ENCODE assay signal across 9 mouse cellular contexts in genomic region chr1:191964773-191965481, GRCm38 (mm10). TPM values are rescaled to one million over a fixed set of nuclear protein-coding genes. Genes with fewer than 3 reads are reported as not detected.
DNase-seq lines count a peak whose midpoint lies in the region; ATAC-seq and TF ChIP-seq lines count a peak whose summit lies in the region.
"Had no signal": no experiment of that assay in that cellular context is flagged by ENCODE, and none has a peak within 500 bp of the region (broad histone marks: within the 10 kb centered on the region; RNA-seq: fewer than 3 reads in every experiment).

No protein-coding gene starts in this region.

- no peaks in the 10 kb centered on the region for H3K36me3 ChIP-seq in heart, embryonic 13.5 days
- H3K36me3 ChIP-seq in liver, embryonic 15.5 days (replicated peaks): no peaks in the 10 kb centered on the region
- H3K36me3 ChIP-seq in neural tube, embryonic 11.5 days (ENCODE audit: control insufficient read depth, insufficient read depth, low read length): no peaks in the 10 kb centered on the region
- no peaks in the 10 kb centered on the region for H3K36me3 ChIP-seq in stomach, embryonic 16.5 days (ENCODE audit: control insufficient read depth, insufficient read depth, low read length)

- 0 out of 2 replicates have a peak, but pooled peaks have one; percentile 42 for TF ChIP-seq CTCF in bone marrow macrophage, adult 2 months (IDR thresholded peaks at IDR 0.05; ENCODE audit: low read depth, low read length)

- peak; percentile 86 for ATAC-seq in erythroblast, adult 5-6 weeks (replicated peaks; ENCODE audit: low FRiP score, poor library complexity, severe bottlenecking)
- ATAC-seq in heart, embryonic 13.5 days (ENCODE audit: extremely low read depth, insufficient number of reproducible peaks, low FRiP score, low TSS enrichment): 0 out of 2 replicates have a peak, but pooled peaks have one; percentile 26
- peak; percentile 38 for ATAC-seq in liver, embryonic 15.5 days (ENCODE audit: insufficient read depth)
- ATAC-seq in neural tube, embryonic 11.5 days (ENCODE audit: insufficient read depth, low FRiP score, low TSS enrichment): no peak
- ATAC-seq in stomach, embryonic 16.5 days (ENCODE audit: insufficient read depth, low FRiP score): peak; percentile 41; the same call in 1 of the 2 replicates

- TF ChIP-seq POLR2A in bone marrow macrophage, adult 2 months (IDR thresholded peaks at IDR 0.05; ENCODE audit: borderline replicate concordance, low read depth, low read length): no peak

- peak; percentile 82 for DNase-seq in CD4-positive helper T cell, adult 2 months (ENCODE audit: low read depth, low spot score)
- DNase-seq in kidney, postnatal 36 days: peak; percentile 84 to 90
- peak; percentile 78 for DNase-seq in neural tube, embryonic 11.5 days (ENCODE audit: low spot score)

- 16% methylated on average over 13 of the region's 13 CpGs for WGBS in heart, embryonic 13.5 days
- 15% methylated on average over 13 of the region's 13 CpGs for WGBS in liver, embryonic 15.5 days (ENCODE audit: insufficient replicate concordance)
- WGBS in neural tube, embryonic 11.5 days: 21% methylated on average over 13 of the region's 13 CpGs
- WGBS in stomach, embryonic 16.5 days: 17% methylated on average over 13 of the region's 13 CpGs

- peak overlapping the region; percentile 59 for H3K4me2 ChIP-seq in heart, embryonic 13.5 days
- H3K4me2 ChIP-seq in liver, embryonic 15.5 days: no peak overlapping the region
- H3K4me2 ChIP-seq in neural tube, embryonic 11.5 days (ENCODE audit: low read depth): no peak overlapping the region
- peak overlapping the region; percentile 38; the same call in 1 of the 2 replicates for H3K4me2 ChIP-seq in stomach, embryonic 16.5 days (ENCODE audit: low read depth, low read length)

- H3K9ac ChIP-seq in heart, embryonic 13.5 days: no peak overlapping the region; the same call in 1 of the 2 replicates
- no peak overlapping the region for H3K9ac ChIP-seq in liver, embryonic 15.5 days
- H3K9ac ChIP-seq in neural tube, embryonic 11.5 days (ENCODE audit: low read length): no peak overlapping the region
- H3K9ac ChIP-seq in stomach, embryonic 16.5 days (ENCODE audit: low read length): no peak overlapping the region

- H3K27ac ChIP-seq in bone marrow macrophage, adult 2 months (ENCODE audit: insufficient read depth, low read depth, low read length): no peak overlapping the region
- no peak overlapping the region for H3K27ac ChIP-seq in heart, embryonic 13.5 days (replicated peaks)
- H3K27ac ChIP-seq in liver, embryonic 15.5 days (replicated peaks): 0 out of 2 replicates have a peak overlapping the region, but pooled peaks have one; percentile 19
- H3K27ac ChIP-seq in neural tube, embryonic 11.5 days (ENCODE audit: low read depth, low read length): no peak overlapping the region
- no peak overlapping the region for H3K27ac ChIP-seq in stomach, embryonic 16.5 days (ENCODE audit: low read length)

- H3K9me3 ChIP-seq in heart, embryonic 13.5 days: no peaks in the 10 kb centered on the region
- H3K9me3 ChIP-seq in liver, embryonic 15.5 days (replicated peaks): no peaks in the 10 kb centered on the region
- H3K9me3 ChIP-seq in neural tube, embryonic 11.5 days (ENCODE audit: control insufficient read depth, low read length): no peaks in the 10 kb centered on the region
- no peaks in the 10 kb centered on the region for H3K9me3 ChIP-seq in stomach, embryonic 16.5 days (replicated peaks; ENCODE audit: control insufficient read depth, low read length)

- H3K27me3 ChIP-seq in heart, embryonic 13.5 days (replicated peaks): no peaks in the 10 kb centered on the region; the same call in 1 of the 2 replicates
- H3K27me3 ChIP-seq in liver, embryonic 15.5 days: no peaks in the 10 kb centered on the region
- H3K27me3 ChIP-seq in neural tube, embryonic 11.5 days (ENCODE audit: control insufficient read depth, insufficient read depth, low read length): no peaks in the 10 kb centered on the region
- no peaks in the 10 kb centered on the region for H3K27me3 ChIP-seq in stomach, embryonic 16.5 days (ENCODE audit: control insufficient read depth, insufficient read depth, low read length)

- no peak overlapping the region for H3K4me3 ChIP-seq in bone marrow macrophage, adult 2 months (ENCODE audit: insufficient read depth, low read length)
- 0 out of 2 replicates have a peak overlapping the region, but pooled peaks have one; percentile 24 for H3K4me3 ChIP-seq in heart, embryonic 13.5 days
- no peak overlapping the region for H3K4me3 ChIP-seq in liver, embryonic 15.5 days (replicated peaks)
- H3K4me3 ChIP-seq in neural tube, embryonic 11.5 days (ENCODE audit: low read depth, low read length): no peak overlapping the region
- no peak overlapping the region for H3K4me3 ChIP-seq in stomach, embryonic 16.5 days (replicated peaks; ENCODE audit: low read length)
- H3K4me3 ChIP-seq: erythroblast, embryonic 14.5 days had no signal

- peaks cover 10% of the 10 kb centered on the region for H3K4me1 ChIP-seq in bone marrow macrophage, adult 2 months (ENCODE audit: control insufficient read depth, insufficient read depth, low read length)
- peaks cover 8% of the 10 kb centered on the region for H3K4me1 ChIP-seq in heart, embryonic 13.5 days
- peaks cover 17% of the 10 kb centered on the region for H3K4me1 ChIP-seq in liver, embryonic 15.5 days (replicated peaks)
- H3K4me1 ChIP-seq in neural tube, embryonic 11.5 days (ENCODE audit: control insufficient read depth, insufficient read depth, low read length): no peaks in the 10 kb centered on the region
- 0 out of 2 replicates have a peak, but pooled peaks cover 2% of the 10 kb centered on the region for H3K4me1 ChIP-seq in stomach, embryonic 16.5 days (ENCODE audit: control insufficient read depth, insufficient read depth, low read length)

RNA-seq across cellular contexts. Expression of gene Rd3, which starts 12.2 kb away (rescaled TPM):
- 0.43 TPM in 1 of 2 replicates, not detected in the other for polyA plus RNA-seq in bone marrow macrophage, adult 2 months (2012; ENCODE audit: insufficient read depth, insufficient read length, missing spikeins)
- total RNA-seq in erythroblast, adult 5-6 weeks (2015; ENCODE audit: low replicate concordance): not detected in 2 replicates
- total RNA-seq in erythroblast, adult 5-6 weeks (2017; ENCODE audit: low replicate concordance): 0.26 TPM in 1 of 2 replicates, not detected in the other
- polyA plus RNA-seq in heart, embryonic 13.5 days (2015; fragmentation: Nextera tagmentation; extraction: Ambion mirVana): 3.0 and 4.1 TPM in 2 replicates
- 0.16 and 0.21 TPM in 2 replicates for polyA plus RNA-seq in liver, embryonic 15.5 days (2015; fragmentation: Nextera tagmentation; extraction: Ambion mirVana)
- 0.85 and 1.3 TPM in 2 replicates for polyA plus RNA-seq in neural tube, embryonic 11.5 days (2014; fragmentation: Nextera tagmentation; extraction: Ambion mirVana)
- 0.19 and 0.25 TPM in 2 replicates for polyA plus RNA-seq in stomach, embryonic 16.5 days (2015; fragmentation: Nextera tagmentation; extraction: Ambion mirVana)
- polyA plus RNA-seq: erythroblast, embryonic 14.5 days had no signal

RNA-seq across cellular contexts. Expression of gene Slc30a1, which starts 58.4 kb away (rescaled TPM):
- 10.1 and 12.3 TPM in 2 replicates for polyA plus RNA-seq in bone marrow macrophage, adult 2 months (2012; ENCODE audit: insufficient read depth, insufficient read length, missing spikeins)
- 21.1 and 24.0 TPM in 2 replicates for total RNA-seq in erythroblast, adult 5-6 weeks (2015; ENCODE audit: low replicate concordance)
- total RNA-seq in erythroblast, adult 5-6 weeks (2017; ENCODE audit: low replicate concordance): 30.1 and 42.1 TPM in 2 replicates
- 1.2 and 1.8 TPM in 2 replicates for polyA plus RNA-seq in heart, embryonic 13.5 days (2015; fragmentation: Nextera tagmentation; extraction: Ambion mirVana)
- 3.6 and 4.2 TPM in 2 replicates for polyA plus RNA-seq in liver, embryonic 15.5 days (2015; fragmentation: Nextera tagmentation; extraction: Ambion mirVana)
- polyA plus RNA-seq in neural tube, embryonic 11.5 days (2014; fragmentation: Nextera tagmentation; extraction: Ambion mirVana): 2.1 and 3.3 TPM in 2 replicates
- 1.6 and 1.7 TPM in 2 replicates for polyA plus RNA-seq in stomach, embryonic 16.5 days (2015; fragmentation: Nextera tagmentation; extraction: Ambion mirVana)

Comparison
In these comparisons a context has a peak if more than half of its experiments do, and no peak if none do; other contexts are left out.
1. H3K4me2 ChIP-seq: peak in heart, embryonic 13.5 days (single experiment) and stomach, embryonic 16.5 days (single experiment); none in liver, embryonic 15.5 days (single experiment) and neural tube, embryonic 11.5 days (single experiment).
2. Peak in every context shown above with its lines, with median percentiles within 50 percentile points of each other: DNase-seq.